Mouse (Mus musculus): ENCODE results near the gene Snx10. TPM values are rescaled to one million over a fixed set of nuclear protein-coding genes. Genes with fewer than 3 reads are reported as not detected.

The Snx10 gene
- polyA plus RNA-seq, 1 experiment from 2014 or later = 15.3 TPM

DNA sequence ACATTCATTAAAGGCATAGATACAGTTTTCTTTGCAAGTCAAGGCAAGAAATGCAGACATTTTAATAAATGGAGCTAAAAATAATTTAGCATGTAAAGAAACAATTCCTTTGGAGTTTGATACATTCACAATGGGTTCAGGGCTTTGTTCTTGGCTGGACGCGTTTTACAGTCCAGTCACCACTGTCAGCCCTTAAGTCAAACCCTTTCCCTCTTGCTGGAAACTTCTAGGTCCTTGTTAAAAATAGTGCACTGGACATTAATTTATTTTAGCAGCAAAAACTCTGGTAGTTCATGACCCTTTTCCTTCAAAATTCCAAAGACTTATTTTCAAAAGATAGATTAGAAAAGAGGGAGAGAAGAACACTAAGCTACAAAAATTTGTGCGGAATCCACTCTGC, 68.1 kb downstream of the Snx10 start:
- H3K4me1 ChIP-seq (replicated peaks) = peaks cover 13% of the 10 kb centered on the region
- no peak overlapping the region for H3K27ac ChIP-seq
- WGBS = 61% methylated on average over 3 of the region's 3 CpGs

GRCm38 (mm10) chr6:51592356-51593115, 68.8 kb downstream of the Snx10 start:
- Histone ChIP-seq H3K9me3 (replicated peaks) (no peaks in the 10 kb centered on the region), H3K27me3 (no peaks in the 10 kb centered on the region), H3K4me2 (peak overlapping the region; percentile 95), H3K4me1 (replicated peaks) (peaks cover 13% of the 10 kb centered on the region), H3K9ac (peak overlapping the region; percentile 45), H3K4me3 (peak overlapping the region; percentile 51), H3K36me3 (no peaks in the 10 kb centered on the region), H3K27ac (0 out of 2 replicates have a peak overlapping the region, but pooled peaks have one; percentile 2)
- ATAC-seq (replicated peaks; ENCODE audit: insufficient number of reproducible peaks, insufficient read depth, low FRiP score, low read depth) = peak; percentile 60
- 3% methylated on average over 45 of the region's 45 CpGs for WGBS

More for the DNA sequence above, 68.1 kb downstream of the Snx10 start:
- Histone ChIP-seq H3K27me3 (no peaks in the 10 kb centered on the region), H3K4me3 (no peak overlapping the region), H3K9ac (no peak overlapping the region), H3K36me3 (no peaks in the 10 kb centered on the region), H3K9me3 (replicated peaks) (no peaks in the 10 kb centered on the region), H3K4me2 (peak overlapping the region; percentile 95)
- ATAC-seq (replicated peaks; ENCODE audit: insufficient number of reproducible peaks, insufficient read depth, low FRiP score, low read depth) = no peak

DNA sequence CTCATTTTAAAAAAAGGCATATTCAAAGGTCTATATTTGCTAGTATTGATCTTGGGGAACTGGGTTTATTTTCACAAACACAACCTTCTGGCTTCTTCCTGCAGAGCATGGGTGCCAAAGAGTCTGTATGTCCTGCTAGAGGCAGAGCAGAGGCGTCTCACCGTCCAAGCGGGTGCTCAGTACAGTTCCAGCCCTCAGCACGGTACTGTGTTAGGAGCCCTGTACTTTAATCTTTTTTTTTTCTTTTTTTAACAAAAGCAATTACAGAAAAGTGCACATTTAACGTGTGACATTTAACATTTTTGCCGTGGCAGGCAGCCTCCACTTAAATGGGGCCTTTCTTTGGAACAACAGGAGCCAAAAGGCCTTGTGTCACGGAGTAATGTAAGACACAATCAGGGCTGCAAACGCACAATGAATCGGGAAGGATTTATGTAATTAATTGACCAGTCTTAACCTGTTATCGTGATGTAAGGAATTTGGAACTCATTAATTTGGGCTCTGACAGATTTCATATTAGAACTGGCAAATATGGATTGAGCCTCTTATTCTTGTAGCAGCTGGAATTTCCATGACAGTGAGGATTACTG, 69.8 kb downstream of the Snx10 start:
- no peak for ATAC-seq (replicated peaks; ENCODE audit: insufficient number of reproducible peaks, insufficient read depth, low FRiP score, low read depth)
- H3K27ac ChIP-seq = no peak overlapping the region
- 83% methylated on average over 10 of the region's 10 CpGs for WGBS
- peaks cover 13% of the 10 kb centered on the region for H3K4me1 ChIP-seq (replicated peaks)
- no peaks in the 10 kb centered on the region for H3K9me3 ChIP-seq (replicated peaks)
- H3K9ac ChIP-seq = no peak overlapping the region
- no peak overlapping the region for H3K4me2 ChIP-seq
- no peak overlapping the region for H3K4me3 ChIP-seq
- no peaks in the 10 kb centered on the region for H3K36me3 ChIP-seq
- H3K27me3 ChIP-seq = no peaks in the 10 kb centered on the region

- H3K27me3 ChIP-seq = no peaks in the 10 kb centered on the region
- no peak overlapping the region for H3K9ac ChIP-seq
- H3K27ac ChIP-seq = peak overlapping the region; percentile 34; the same call in 1 of the 2 replicates
- 25% methylated on average over 4 of the region's 4 CpGs for WGBS
- no peaks in the 10 kb centered on the region for H3K9me3 ChIP-seq (replicated peaks)
- H3K36me3 ChIP-seq = no peaks in the 10 kb centered on the region
- no peak overlapping the region for H3K4me3 ChIP-seq
- H3K4me2 ChIP-seq = 0 out of 2 replicates have a peak overlapping the region, but pooled peaks have one; percentile 8
- ATAC-seq (replicated peaks; ENCODE audit: insufficient number of reproducible peaks, insufficient read depth, low FRiP score, low read depth) = 0 out of 2 replicates have a peak, but pooled peaks have one; percentile 62
- peaks cover 13% of the 10 kb centered on the region for H3K4me1 ChIP-seq (replicated peaks)
Measured at GRCm38 (mm10) chr6:51594516-51594915, 70.8 kb downstream of the Snx10 start.

- no peaks in the 10 kb centered on the region for H3K9me3 ChIP-seq (replicated peaks)
- ATAC-seq (replicated peaks; ENCODE audit: insufficient number of reproducible peaks, insufficient read depth, low FRiP score, low read depth) = no peak
- H3K36me3 ChIP-seq = no peaks in the 10 kb centered on the region
- no peak overlapping the region for H3K27ac ChIP-seq
- peaks cover 4% of the 10 kb centered on the region; the same call in 1 of the 2 replicates for H3K4me1 ChIP-seq (replicated peaks)
- H3K27me3 ChIP-seq = no peaks in the 10 kb centered on the region
- no peak overlapping the region for H3K4me2 ChIP-seq
- H3K9ac ChIP-seq = no peak overlapping the region
- no peak overlapping the region for H3K4me3 ChIP-seq
- WGBS = 85% methylated on average over 7 of the region's 7 CpGs
Measured at GRCm38 (mm10) chr6:51598058-51598457, 74.4 kb downstream of the Snx10 start.

DNA sequence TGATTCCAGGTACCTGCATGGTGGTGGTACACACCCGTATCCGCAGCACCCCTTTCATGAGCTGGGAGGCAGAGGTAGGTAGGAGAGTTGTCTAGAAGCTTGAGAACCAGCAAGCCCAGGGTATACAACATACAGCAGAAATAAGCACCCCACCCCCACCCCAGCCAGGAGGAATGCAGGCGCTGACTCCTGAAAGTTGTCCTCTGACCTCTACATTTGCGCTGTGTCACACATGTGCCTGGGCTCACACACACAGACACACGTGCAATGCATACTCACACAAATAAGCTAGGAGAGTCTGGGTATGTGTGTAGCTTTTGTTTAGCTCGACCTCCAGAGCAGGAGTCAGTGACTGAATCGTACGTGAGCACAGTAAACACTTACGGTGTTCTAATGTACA, 76.7 kb downstream of the Snx10 start:
- no peak overlapping the region for H3K27ac ChIP-seq
- no peak overlapping the region for H3K4me2 ChIP-seq
- H3K36me3 ChIP-seq = no peaks in the 10 kb centered on the region
- no peaks in the 10 kb centered on the region for H3K4me1 ChIP-seq (replicated peaks)
- no peak overlapping the region for H3K9ac ChIP-seq
- no peaks in the 10 kb centered on the region for H3K27me3 ChIP-seq
- no peak for ATAC-seq (replicated peaks; ENCODE audit: insufficient number of reproducible peaks, insufficient read depth, low FRiP score, low read depth)
- H3K4me3 ChIP-seq = no peak overlapping the region
- WGBS = 83% methylated on average over 9 of the region's 9 CpGs
- no peaks in the 10 kb centered on the region for H3K9me3 ChIP-seq (replicated peaks)

GRCm38 (mm10) chr6:51602341-51602740, 78.6 kb downstream of the Snx10 start:
- WGBS = 88% methylated on average over 1 of the region's 1 CpGs
- Histone ChIP-seq H3K27ac (no peak overlapping the region), H3K9me3 (replicated peaks) (no peaks in the 10 kb centered on the region), H3K4me2 (no peak overlapping the region), H3K27me3 (no peaks in the 10 kb centered on the region), H3K36me3 (no peaks in the 10 kb centered on the region), H3K4me3 (no peak overlapping the region), H3K4me1 (replicated peaks) (no peaks in the 10 kb centered on the region), H3K9ac (no peak overlapping the region)
- no peak for ATAC-seq (replicated peaks; ENCODE audit: insufficient number of reproducible peaks, insufficient read depth, low FRiP score, low read depth)

GRCm38 (mm10) chr6:51603691-51604090, 80.0 kb downstream of the Snx10 start:
- 87% methylated on average over 10 of the region's 10 CpGs for WGBS
- no peaks in the 10 kb centered on the region for H3K27me3 ChIP-seq

DNA sequence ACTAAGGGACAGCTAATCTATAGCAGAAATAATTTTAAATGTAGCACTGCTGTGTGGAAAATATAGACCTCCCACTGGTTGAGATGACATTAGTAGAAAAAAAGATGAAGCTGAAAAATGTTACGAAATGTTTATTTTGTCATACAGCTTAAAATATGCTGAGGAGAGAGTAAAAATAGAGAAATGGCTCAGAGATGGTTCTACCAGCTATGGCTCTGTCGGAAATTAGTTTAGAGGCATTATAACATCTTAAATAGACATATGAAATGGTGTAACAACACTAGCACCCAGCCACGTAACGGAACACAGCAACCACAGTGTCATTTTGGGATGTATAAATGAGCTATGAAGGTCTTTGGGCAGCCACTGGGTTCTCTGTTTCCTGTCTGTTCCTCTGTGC, 82.5 kb downstream of the Snx10 start:
- 85% methylated on average over 4 of the region's 4 CpGs for WGBS
- no peak overlapping the region for H3K9ac ChIP-seq
- no peaks in the 10 kb centered on the region for H3K36me3 ChIP-seq
- peaks cover 4% of the 10 kb centered on the region for H3K27me3 ChIP-seq
- H3K4me2 ChIP-seq = no peak overlapping the region
- no peaks in the 10 kb centered on the region for H3K4me1 ChIP-seq (replicated peaks)
- H3K4me3 ChIP-seq = no peak overlapping the region
- no peaks in the 10 kb centered on the region for H3K9me3 ChIP-seq (replicated peaks)
- no peak for ATAC-seq (replicated peaks; ENCODE audit: insufficient number of reproducible peaks, insufficient read depth, low FRiP score, low read depth)
- no peak overlapping the region for H3K27ac ChIP-seq

More at GRCm38 (mm10) chr6:51603691-51604090, 80.0 kb downstream of the Snx10 start:
- no peaks in the 10 kb centered on the region for H3K9me3 ChIP-seq (replicated peaks)
- H3K4me1 ChIP-seq (replicated peaks) = no peaks in the 10 kb centered on the region
- H3K27ac ChIP-seq = no peak overlapping the region
- ATAC-seq (replicated peaks; ENCODE audit: insufficient number of reproducible peaks, insufficient read depth, low FRiP score, low read depth) = no peak
- no peaks in the 10 kb centered on the region for H3K36me3 ChIP-seq
- H3K4me3 ChIP-seq = no peak overlapping the region
- H3K9ac ChIP-seq = no peak overlapping the region
- no peak overlapping the region for H3K4me2 ChIP-seq

DNA sequence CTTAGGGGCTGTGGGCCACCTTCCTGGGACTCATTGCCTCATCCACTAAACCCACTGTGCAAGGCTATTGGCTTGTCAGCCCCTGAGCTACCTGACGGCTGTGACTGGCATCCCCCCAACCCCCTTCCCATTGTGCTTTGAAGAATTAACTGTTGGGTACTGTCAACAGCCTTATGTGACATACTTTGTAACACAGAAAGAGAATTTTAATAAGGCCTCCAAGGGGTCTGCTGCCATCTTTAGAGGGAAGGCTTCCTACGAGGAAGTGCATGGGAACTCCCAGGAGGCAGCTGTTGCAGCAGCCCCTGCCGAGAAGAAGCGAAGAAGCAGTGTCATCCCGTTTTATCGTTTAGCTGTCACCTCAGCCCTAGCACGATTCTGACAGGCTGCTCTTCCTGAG, 83.1 kb downstream of the Snx10 start:
- H3K4me2 ChIP-seq = no peak overlapping the region
- H3K27ac ChIP-seq = no peak overlapping the region
- no peak for ATAC-seq (replicated peaks; ENCODE audit: insufficient number of reproducible peaks, insufficient read depth, low FRiP score, low read depth)
- H3K4me1 ChIP-seq (replicated peaks) = no peaks in the 10 kb centered on the region
- H3K4me3 ChIP-seq = no peak overlapping the region
- H3K27me3 ChIP-seq = peaks cover 4% of the 10 kb centered on the region
- H3K36me3 ChIP-seq = no peaks in the 10 kb centered on the region
- no peak overlapping the region for H3K9ac ChIP-seq
- no peaks in the 10 kb centered on the region for H3K9me3 ChIP-seq (replicated peaks)
- WGBS = 20% methylated on average over 7 of the region's 7 CpGs

GRCm38 (mm10) chr6:51611621-51612020, 87.9 kb downstream of the Snx10 start:
- WGBS = 82% methylated on average over 4 of the region's 4 CpGs

More at GRCm38 (mm10) chr6:51611621-51612020, 87.9 kb downstream of the Snx10 start:
- Histone ChIP-seq H3K27ac (no peak overlapping the region), H3K4me1 (replicated peaks) (peaks cover 7% of the 10 kb centered on the region; the same call in 1 of the 2 replicates), H3K36me3 (no peaks in the 10 kb centered on the region), H3K9me3 (replicated peaks) (no peaks in the 10 kb centered on the region), H3K9ac (no peak overlapping the region), H3K4me3 (no peak overlapping the region), H3K4me2 (no peak overlapping the region), H3K27me3 (peaks cover 9% of the 10 kb centered on the region)
- ATAC-seq (replicated peaks; ENCODE audit: insufficient number of reproducible peaks, insufficient read depth, low FRiP score, low read depth) = no peak

All from heart, embryonic 15.5 days (tissue).